Mouse (Mus musculus) liver, embryonic 14.5 days (tissue): ENCODE data around the gene Dusp10. TPM values are rescaled to one million over a fixed set of nuclear protein-coding genes. Genes with fewer than 3 reads are reported as not detected.

Source experiments
- ATAC-seq: fragments of 200-750 bp; cut with Nextera tagmentation; 2 replicates; pipeline ENCODE4 v1.8.0; 2017; ENCODE audit warnings: moderate number of reproducible peaks, mild to moderate bottlenecking, moderate library complexity; ENCODE audit not compliant: insufficient read depth
- DNase-seq, 3 experiments: peaks; one replicate each; pipeline ENCODE4 v3.0.0-alpha.2; 2012 to 2013; ENCODE audit warnings: low read depth in 3 of 3, low spot score in 3 of 3
- H3K27ac ChIP-seq: fragments of 300-500 bp; sonication (generic); 2 replicates; pipeline ENCODE4 v1.5.1; 2014; ENCODE audit warnings: moderate library complexity, mild to moderate bottlenecking, control low read depth, inconsistent platforms
- H3K27me3 ChIP-seq: fragments of 300-500 bp; sonication (generic); 2 replicates; pipeline ENCODE4 v1.6.1; 2014; ENCODE audit warnings: mild to moderate bottlenecking, low read length, moderate library complexity; ENCODE audit not compliant: control insufficient read depth, insufficient read depth
- H3K36me3 ChIP-seq: fragments of 300-500 bp; sonication (generic); replicated peaks from 2 replicates; pipeline ENCODE4 v1.6.1; 2014; ENCODE audit warnings: low read depth; ENCODE audit not compliant: control insufficient read depth, insufficient read depth
- H3K4me1 ChIP-seq, 2 experiments: fragments of 200-500 bp in 1 of 2; fragments of 300-500 bp in 1 of 2; sonication (generic) in 1 of 2; replicated peaks; 2 replicates each; pipeline ENCODE4 v1.6.1; 2012 to 2014; ENCODE audit warnings: antibody characterized with exemption in 1 of 2, inconsistent platforms in 1 of 2, low read length in 1 of 2; ENCODE audit not compliant: control insufficient read depth in 2 of 2, insufficient read depth in 2 of 2
- H3K4me2 ChIP-seq: fragments of 300-500 bp; sonication (generic); 2 replicates; pipeline ENCODE4 v1.6.1; 2014; ENCODE audit warnings: low read depth, mild to moderate bottlenecking, control low read depth, moderate library complexity
- H3K4me3 ChIP-seq, 2 experiments: fragments of 200-500 bp in 1 of 2; fragments of 300-500 bp in 1 of 2; sonication (generic) in 1 of 2; 2 replicates each; pipeline ENCODE4 v1.5.1; 2012 to 2014; ENCODE audit warnings: low read depth in 2 of 2, low read length in 2 of 2, mild to moderate bottlenecking in 2 of 2, control low read depth in 1 of 2, inconsistent platforms in 1 of 2, moderate library complexity in 1 of 2; ENCODE audit not compliant: insufficient read depth in 1 of 2
- H3K9ac ChIP-seq: fragments of 300-500 bp; sonication (generic); replicated peaks from 2 replicates; pipeline ENCODE4 v1.6.1; 2014; ENCODE audit warnings: mild to moderate bottlenecking, control low read depth, moderate library complexity
- H3K9me3 ChIP-seq: fragments of 300-500 bp; sonication (generic); 2 replicates; pipeline ENCODE4 v1.6.1; 2016; ENCODE audit warnings: low read length, mixed read lengths; ENCODE audit not compliant: control insufficient read depth
- CTCF ChIP-seq: IDR thresholded peaks from 2 replicates; pipeline ENCODE4 v1.5.1; 2016; ENCODE audit warnings: antibody characterized with exemption, low read depth, control low read depth
- EP300 ChIP-seq: IDR thresholded peaks from 2 replicates; pipeline ENCODE4 v1.6.1; 2016; ENCODE audit warnings: antibody characterized with exemption, low read depth
- WGBS: fragments of 180-500 bp; shearing (Covaris S2); extraction: QIAGEN DNeasy Blood & Tissue Kit; methylation state at CpG from one replicate; pipeline ENCODE4 v1.1.7; 2014; ENCODE audit not compliant: insufficient replicate concordance; 5-methylcytosine and 5-hydroxymethylcytosine counted together
- polyA plus RNA-seq, 2 experiments: library from polyadenylated mRNA; depleted of rRNA in 1 of 2; stranded (reverse) in 1 of 2; unstranded in 1 of 2; fragments of >200 nt; fragmentation: Nextera tagmentation in 1 of 2; extraction: Ambion mirVana in 1 of 2; gene quantifications; 2 replicates each; pipeline versions ENCODE4 v1.2.1 to v1.2.3; 2012 to 2014

Gene Dusp10
- polyA plus RNA-seq, 2 experiments = 2.0 to 2.7 TPM

- H3K36me3 ChIP-seq = no peaks in the 10 kb centered on the region
- TF ChIP-seq EP300 (no peak), CTCF (no peak)
- no peak overlapping the region for H3K9ac ChIP-seq
- no peak overlapping the region for H3K4me3 ChIP-seq
- WGBS = 62% methylated on average over 9 of the region's 9 CpGs
- H3K27ac ChIP-seq = no peak overlapping the region
- DNase-seq (no peak), ATAC-seq (no peak)
- H3K27me3 ChIP-seq = no peaks in the 10 kb centered on the region
- H3K4me2 ChIP-seq = no peak overlapping the region
- peaks cover 0 to 17% of the 10 kb centered on the region in 2 experiments; a peak in 2 of 4 replicates for H3K4me1 ChIP-seq
- H3K9me3 ChIP-seq = no peaks in the 10 kb centered on the region
Observed at GRCm38 (mm10) chr1:184060381-184060780, 47.3 kb downstream of the Dusp10 start.

DNA sequence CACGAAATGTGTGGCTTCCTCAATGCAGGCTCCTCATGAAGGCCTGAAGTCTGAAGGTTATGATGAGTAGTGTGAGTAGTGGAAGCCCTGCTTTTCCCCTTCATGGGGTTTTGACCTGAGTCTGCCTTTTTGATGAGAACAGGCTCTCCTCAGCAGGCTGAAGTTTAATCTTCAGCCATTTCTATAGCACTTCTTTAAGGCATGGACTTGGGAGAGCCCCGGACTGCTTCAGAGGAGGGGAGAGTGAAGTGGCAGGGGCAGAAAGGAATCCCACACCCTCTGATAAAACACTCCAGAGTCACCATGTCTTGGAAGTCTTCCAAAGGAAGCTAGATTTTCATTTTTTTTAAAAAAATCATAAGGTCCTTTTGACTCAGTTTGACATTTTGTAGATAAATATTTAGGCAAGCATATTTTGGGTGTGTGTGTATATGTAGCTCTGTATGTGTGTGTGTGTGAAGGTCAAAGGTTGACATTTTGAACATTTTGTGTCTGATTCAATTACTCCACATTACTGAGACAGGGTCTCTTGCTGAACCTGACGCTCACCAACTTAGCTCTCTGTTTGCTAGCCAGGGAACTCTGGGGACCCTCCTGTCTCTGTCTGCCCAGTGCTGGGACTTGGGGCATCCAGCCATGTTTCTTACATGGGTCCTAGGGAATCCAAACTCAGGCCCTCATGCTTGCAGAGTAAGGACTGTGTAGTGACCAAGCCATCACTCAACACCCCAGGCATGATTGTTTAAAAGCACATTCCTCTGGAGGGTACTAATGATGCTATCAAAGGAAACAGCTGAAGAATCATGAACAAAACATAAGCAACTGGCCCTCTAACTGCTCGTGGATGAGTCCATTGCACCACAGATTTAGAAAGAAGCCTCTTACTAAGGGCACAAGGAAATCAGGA is 48.0 kb downstream of the Dusp10 start:
- Histone ChIP-seq H3K4me2 (no peak overlapping the region), H3K9ac (no peak overlapping the region), H3K36me3 (no peaks in the 10 kb centered on the region), H3K27me3 (no peaks in the 10 kb centered on the region), H3K4me3 (no peak overlapping the region), H3K9me3 (no peaks in the 10 kb centered on the region), H3K4me1 (peaks cover 0 to 17% of the 10 kb centered on the region in 2 experiments; a peak in 2 of 4 replicates), H3K27ac (no peak overlapping the region)
- DNase-seq (no peak), ATAC-seq (no peak)
- WGBS = 45% methylated on average over 4 of the region's 4 CpGs
- TF ChIP-seq CTCF (no peak), EP300 (no peak)

DNA sequence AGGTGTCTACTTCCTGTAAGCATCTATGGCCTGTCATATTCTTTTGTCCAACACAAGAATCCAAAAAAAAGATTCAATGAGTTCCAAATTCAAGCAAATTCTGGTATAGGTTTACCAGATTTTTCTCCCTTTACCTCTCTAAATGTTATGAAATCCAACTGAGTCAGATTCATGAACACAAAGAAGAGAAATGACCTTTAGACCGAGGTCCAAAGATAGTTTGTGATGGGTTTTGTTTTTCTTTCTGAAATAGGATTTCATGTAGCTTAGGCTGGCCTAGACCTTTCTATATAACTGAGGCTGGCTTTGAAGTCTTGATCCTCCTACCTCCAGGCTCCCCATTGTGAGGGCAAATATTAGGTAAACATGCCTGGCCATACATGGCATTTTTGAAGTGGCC is 48.8 kb downstream of the Dusp10 start:
- Histone ChIP-seq H3K4me2 (no peak overlapping the region), H3K36me3 (no peaks in the 10 kb centered on the region), H3K27ac (no peak overlapping the region), H3K9ac (no peak overlapping the region), H3K4me3 (no peak overlapping the region), H3K9me3 (no peaks in the 10 kb centered on the region), H3K27me3 (no peaks in the 10 kb centered on the region), H3K4me1 (peaks cover 0 to 17% of the 10 kb centered on the region in 2 experiments; a peak in 2 of 4 replicates)
- 64% methylated on average over 1 of the region's 1 CpGs for WGBS
- ATAC-seq (no peak), DNase-seq (no peak)
- no peak for TF ChIP-seq CTCF

- Histone ChIP-seq H3K36me3 (no peaks in the 10 kb centered on the region), H3K27ac (no peak overlapping the region), H3K27me3 (no peaks in the 10 kb centered on the region), H3K9me3 (no peaks in the 10 kb centered on the region), H3K4me1 (peaks cover 0 to 9% of the 10 kb centered on the region in 2 experiments; a peak in 2 of 4 replicates), H3K4me2 (no peak overlapping the region), H3K4me3 (no peak overlapping the region), H3K9ac (no peak overlapping the region)
- DNase-seq = no peak
- ATAC-seq = no peak
- TF ChIP-seq CTCF (no peak), EP300 (no peak)
- 53% methylated on average over 7 of the region's 7 CpGs for WGBS
Observed at GRCm38 (mm10) chr1:184064306-184064705, 51.2 kb downstream of the Dusp10 start.

- WGBS = 78% methylated on average over 13 of the region's 13 CpGs
- no peak for ATAC-seq
- Histone ChIP-seq H3K36me3 (no peaks in the 10 kb centered on the region), H3K4me3 (no peak overlapping the region), H3K27ac (no peak overlapping the region), H3K4me1 (peaks cover 0 to 6% of the 10 kb centered on the region in 2 experiments; a peak in 2 of 4 replicates), H3K4me2 (no peak overlapping the region), H3K9me3 (no peaks in the 10 kb centered on the region), H3K9ac (no peak overlapping the region), H3K27me3 (no peaks in the 10 kb centered on the region)
- DNase-seq = no peak
- TF ChIP-seq CTCF (no peak), EP300 (no peak)
Observed at GRCm38 (mm10) chr1:184065589-184066361, 52.7 kb downstream of the Dusp10 start.
